Mouse (Mus musculus): ENCODE data around the gene Cfap69. TPM values are rescaled to one million over a fixed set of nuclear protein-coding genes. Genes with fewer than 3 reads are reported as not detected.

Gene Cfap69
- polyA plus RNA-seq, 1 experiment from 2014 or later = 7.0 TPM

- ATAC-seq (replicated peaks; ENCODE audit: low FRiP score) (no peak), DNase-seq (ENCODE audit: low spot score) (no peak)
- H3K36me3 ChIP-seq (ENCODE audit: control insufficient read depth, insufficient read depth, low read length) = peaks cover 9% of the 10 kb centered on the region; the same call in 1 of the 2 replicates
- H3K27me3 ChIP-seq (ENCODE audit: control insufficient read depth, insufficient read depth, low read length) = no peaks in the 10 kb centered on the region
- no peak overlapping the region for H3K4me2 ChIP-seq (ENCODE audit: low read depth, low read length, severe bottlenecking)
- H3K4me1 ChIP-seq (replicated peaks; ENCODE audit: control insufficient read depth, insufficient read depth, low read length) = no peaks in the 10 kb centered on the region
- no peak overlapping the region for H3K4me3 ChIP-seq (ENCODE audit: low read depth, low read length)
- H3K9ac ChIP-seq (ENCODE audit: low read length) = no peak overlapping the region
- H3K27ac ChIP-seq (ENCODE audit: low read depth, low read length) = no peak overlapping the region
- 95% methylated on average over 1 of the region's 1 CpGs for WGBS
- no peaks in the 10 kb centered on the region for H3K9me3 ChIP-seq (ENCODE audit: control insufficient read depth, low read length)
Measured at GRCm38 (mm10) chr5:5551110-5551509, 112.9 kb downstream of the Cfap69 start.

DNA sequence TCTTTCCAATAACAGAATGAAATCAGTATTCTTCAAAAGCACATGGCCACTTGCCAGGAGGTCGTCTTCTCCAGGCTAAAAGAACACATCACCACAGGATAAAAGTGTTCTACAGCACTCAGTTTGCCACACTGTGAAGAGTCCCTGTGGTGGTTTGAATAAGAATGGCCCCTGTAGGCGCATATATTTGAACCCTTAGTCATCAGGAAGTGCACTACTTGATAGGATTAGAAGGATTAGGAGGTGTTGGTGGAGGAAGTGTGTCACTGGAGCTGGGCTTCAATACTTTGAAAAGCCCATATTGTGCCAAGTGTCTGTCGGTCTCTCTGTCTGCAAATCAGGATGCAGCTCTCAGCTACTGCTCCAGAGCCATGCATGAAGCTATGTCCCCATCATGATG lies 123.7 kb downstream of the Cfap69 start:
- DNase-seq (ENCODE audit: low spot score) = no peak
- H3K36me3 ChIP-seq (ENCODE audit: control insufficient read depth, insufficient read depth, low read length) = peaks cover 5% of the 10 kb centered on the region; the same call in 1 of the 2 replicates
- no peaks in the 10 kb centered on the region for H3K4me1 ChIP-seq (replicated peaks; ENCODE audit: control insufficient read depth, insufficient read depth, low read length)
- no peaks in the 10 kb centered on the region for H3K27me3 ChIP-seq (ENCODE audit: control insufficient read depth, insufficient read depth, low read length)
- no peak for ATAC-seq (replicated peaks; ENCODE audit: low FRiP score)
- no peaks in the 10 kb centered on the region for H3K9me3 ChIP-seq (ENCODE audit: control insufficient read depth, low read length)
- no peak overlapping the region for H3K9ac ChIP-seq (ENCODE audit: low read length)
- H3K4me2 ChIP-seq (ENCODE audit: low read depth, low read length, severe bottlenecking) = no peak overlapping the region
- WGBS = 56% methylated on average over 3 of the region's 3 CpGs
- no peak overlapping the region for H3K27ac ChIP-seq (ENCODE audit: low read depth, low read length)
- H3K4me3 ChIP-seq (ENCODE audit: low read depth, low read length) = no peak overlapping the region

GRCm38 (mm10) chr5:5539771-5540170 lies 124.3 kb downstream of the Cfap69 start:
- Histone ChIP-seq H3K4me2 (ENCODE audit: low read depth, low read length, severe bottlenecking) (no peak overlapping the region), H3K9ac (ENCODE audit: low read length) (no peak overlapping the region), H3K4me1 (replicated peaks; ENCODE audit: control insufficient read depth, insufficient read depth, low read length) (no peaks in the 10 kb centered on the region), H3K27ac (ENCODE audit: low read depth, low read length) (no peak overlapping the region), H3K27me3 (ENCODE audit: control insufficient read depth, insufficient read depth, low read length) (no peaks in the 10 kb centered on the region), H3K36me3 (ENCODE audit: control insufficient read depth, insufficient read depth, low read length) (peaks cover 5% of the 10 kb centered on the region; the same call in 1 of the 2 replicates), H3K9me3 (ENCODE audit: control insufficient read depth, low read length) (no peaks in the 10 kb centered on the region), H3K4me3 (ENCODE audit: low read depth, low read length) (no peak overlapping the region)
- no peak for ATAC-seq (replicated peaks; ENCODE audit: low FRiP score)
- WGBS = 73% methylated on average over 3 of the region's 3 CpGs
- DNase-seq (ENCODE audit: low spot score) = no peak

DNA sequence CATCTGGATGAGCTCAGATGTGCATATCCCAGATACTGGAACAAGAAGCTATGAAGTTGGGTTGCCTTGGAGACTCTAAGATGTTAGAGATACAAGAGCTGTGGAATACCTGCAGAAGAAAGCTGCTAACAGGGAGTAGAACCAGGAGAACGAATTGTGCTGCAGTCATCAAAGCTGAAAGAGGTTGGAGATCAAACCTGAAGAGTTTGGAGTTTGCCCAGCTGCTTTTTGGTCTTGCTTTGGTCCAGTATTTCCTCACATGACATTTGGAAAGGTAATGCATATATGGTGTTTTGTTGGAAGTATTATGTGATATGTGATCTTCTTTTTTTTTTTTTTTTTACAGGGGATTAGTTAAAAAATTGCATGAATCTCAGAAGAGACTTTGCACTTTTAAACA lies 127.9 kb downstream of the Cfap69 start:
- ATAC-seq (replicated peaks; ENCODE audit: low FRiP score) (no peak), DNase-seq (ENCODE audit: low spot score) (no peak)
- Histone ChIP-seq H3K9me3 (ENCODE audit: control insufficient read depth, low read length) (no peaks in the 10 kb centered on the region), H3K4me3 (ENCODE audit: low read depth, low read length) (no peak overlapping the region), H3K4me1 (replicated peaks; ENCODE audit: control insufficient read depth, insufficient read depth, low read length) (no peaks in the 10 kb centered on the region), H3K4me2 (ENCODE audit: low read depth, low read length, severe bottlenecking) (no peak overlapping the region), H3K9ac (ENCODE audit: low read length) (no peak overlapping the region), H3K36me3 (ENCODE audit: control insufficient read depth, insufficient read depth, low read length) (peaks cover 5% of the 10 kb centered on the region; the same call in 1 of the 2 replicates), H3K27ac (ENCODE audit: low read depth, low read length) (no peak overlapping the region), H3K27me3 (ENCODE audit: control insufficient read depth, insufficient read depth, low read length) (no peaks in the 10 kb centered on the region)
- whole genome bisulfite sequencing = 88% methylated on average over 1 of the region's 1 CpGs

DNA sequence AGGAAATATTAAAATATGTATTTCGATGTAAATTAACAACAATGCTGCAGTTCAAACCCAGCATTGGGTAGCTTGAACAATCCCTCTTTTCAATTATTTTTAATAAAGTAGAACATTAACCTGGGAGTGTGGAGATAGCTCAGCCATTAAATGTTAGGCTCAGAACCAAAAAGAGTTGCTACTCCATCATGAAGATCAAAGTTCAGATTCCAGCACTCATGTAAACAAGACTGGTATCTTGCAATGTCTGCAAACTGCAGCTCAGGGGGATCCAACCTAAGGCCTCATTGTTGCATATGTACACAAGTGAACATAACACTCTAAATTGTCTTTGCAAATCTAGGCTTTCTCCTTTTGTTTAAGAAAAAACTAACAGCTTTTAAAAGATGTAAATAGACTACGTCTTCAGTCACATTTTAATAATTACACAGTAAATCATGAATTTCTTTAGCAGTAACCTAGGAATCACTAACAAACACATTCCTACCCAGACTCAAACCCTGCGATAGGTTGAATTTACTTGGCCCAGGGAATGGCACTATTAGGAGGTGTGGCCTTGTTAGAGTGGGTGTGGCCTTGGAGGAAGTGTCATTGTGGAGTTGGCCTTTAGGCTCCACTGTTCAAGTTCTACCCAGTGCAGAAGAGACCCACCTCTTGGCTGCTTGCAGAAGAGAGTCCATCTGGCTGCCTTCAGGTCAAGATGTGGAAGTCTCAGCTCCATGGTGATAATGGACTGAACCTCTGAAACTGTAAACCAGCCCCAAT lies 130.2 kb downstream of the Cfap69 start:
- no peak overlapping the region for H3K27ac ChIP-seq (ENCODE audit: low read depth, low read length)
- H3K9ac ChIP-seq (ENCODE audit: low read length) = no peak overlapping the region
- H3K4me3 ChIP-seq (ENCODE audit: low read depth, low read length) = no peak overlapping the region
- no peak overlapping the region for H3K4me2 ChIP-seq (ENCODE audit: low read depth, low read length, severe bottlenecking)
- H3K27me3 ChIP-seq (ENCODE audit: control insufficient read depth, insufficient read depth, low read length) = no peaks in the 10 kb centered on the region
- no peak for ATAC-seq (replicated peaks; ENCODE audit: low FRiP score)
- no peaks in the 10 kb centered on the region for H3K9me3 ChIP-seq (ENCODE audit: control insufficient read depth, low read length)
- 95% methylated on average over 3 of the region's 3 CpGs for WGBS
- no peaks in the 10 kb centered on the region for H3K4me1 ChIP-seq (replicated peaks; ENCODE audit: control insufficient read depth, insufficient read depth, low read length)
- H3K36me3 ChIP-seq (ENCODE audit: control insufficient read depth, insufficient read depth, low read length) = peaks cover 5% of the 10 kb centered on the region; the same call in 1 of the 2 replicates
- DNase-seq (ENCODE audit: low spot score) = no peak

Other genes with a start within 250 kb of the Cfap69 start
- gene Cdk14, start 243.9 kb downstream of the Cfap69 start, polyA plus RNA-seq (2014; fragmentation: Nextera tagmentation; extraction: Ambion mirVana) = 23.5 and 24.0 TPM in 2 replicates
- gene 1700015F17Rik, start 185.1 kb downstream of the Cfap69 start, polyA plus RNA-seq (2014; fragmentation: Nextera tagmentation; extraction: Ambion mirVana) = not detected in 2 replicates
- 34.9 and 41.3 TPM in 2 replicates for gene Cldn12, start 149.3 kb downstream of the Cfap69 start, polyA plus RNA-seq (2014; fragmentation: Nextera tagmentation; extraction: Ambion mirVana)
- gene Gtpbp10, start 104.7 kb downstream of the Cfap69 start, polyA plus RNA-seq (2014; fragmentation: Nextera tagmentation; extraction: Ambion mirVana) = 36.0 and 40.7 TPM in 2 replicates
- gene Gm8773, start 90.4 kb downstream of the Cfap69 start, polyA plus RNA-seq (2014; fragmentation: Nextera tagmentation; extraction: Ambion mirVana) = 3.5 and 4.7 TPM in 2 replicates
- 7.8 and 8.0 TPM in 2 replicates for gene Steap2, start 30.3 kb upstream of the Cfap69 start, polyA plus RNA-seq (2014; fragmentation: Nextera tagmentation; extraction: Ambion mirVana)
- gene Steap1, start 85.1 kb upstream of the Cfap69 start, polyA plus RNA-seq (2014; fragmentation: Nextera tagmentation; extraction: Ambion mirVana) = 4.5 and 4.8 TPM in 2 replicates